Mouse (Mus musculus) adrenal gland, postnatal 14 days (tissue): ENCODE results near the gene Bscl2. TPM values are rescaled to one million over a fixed set of nuclear protein-coding genes. Genes with fewer than 3 reads are reported as not detected.
"Not testable (repeated sequence)": the region's sequence is repeated elsewhere in the genome, so short reads cannot be mapped to it uniquely, and the experiment has no call there.

Source experiments
- DNase-seq: peaks from one replicate; pipeline ENCODE4 v3.0.0; 2021; ENCODE audit warnings: mixed read lengths
- total RNA-seq: library from RNA; stranded (reverse); gene quantifications from 2 replicates; pipeline ENCODE4 v1.2.3, GENCODE M21; 2021

Bscl2 gene
- total RNA-seq, 1 experiment from 2014 or later, result 153 TPM

GRCm38 (mm10) chr19:8871267-8872186 lies 34.3 kb downstream of the Bscl2 start, which contains the start of gene Ubxn1:
Gene Ubxn1 (plus strand): TSS chr19:8871496.
- DNase-seq, result peak; percentile 99

DNA sequence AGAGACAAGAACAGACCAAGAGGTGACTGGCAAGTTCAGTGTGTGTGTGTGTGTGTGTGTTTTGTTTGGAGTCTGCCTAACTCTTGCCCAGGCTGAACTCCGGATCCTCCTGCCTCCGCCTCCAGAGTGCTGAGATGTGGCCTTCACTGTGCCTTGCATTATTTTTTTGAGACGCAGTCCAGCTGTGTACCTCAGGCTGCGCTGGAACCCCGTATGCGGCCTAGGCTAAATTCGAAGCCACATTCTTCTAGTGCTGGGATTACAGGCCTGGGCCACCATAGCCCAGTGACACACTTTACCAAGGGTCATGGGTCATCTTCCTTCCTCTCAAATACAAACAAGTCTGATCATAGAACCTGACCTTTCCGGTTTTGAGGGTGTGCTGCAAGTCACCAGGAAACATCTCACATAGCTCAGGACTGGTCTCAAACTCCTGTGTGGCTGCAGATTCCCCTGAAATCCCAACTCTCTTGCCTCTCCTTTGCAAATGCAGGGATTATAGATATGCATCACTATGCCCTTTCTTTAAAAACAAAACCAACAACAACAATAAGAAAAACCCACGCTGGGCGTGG lies 35.1 kb downstream of the Bscl2 start:
- DNase-seq, result no peak

- no peak for DNase-seq
These were observed 37.8 kb downstream of the Bscl2 start for GRCm38 (mm10) chr19:8875031-8875430.

DNA sequence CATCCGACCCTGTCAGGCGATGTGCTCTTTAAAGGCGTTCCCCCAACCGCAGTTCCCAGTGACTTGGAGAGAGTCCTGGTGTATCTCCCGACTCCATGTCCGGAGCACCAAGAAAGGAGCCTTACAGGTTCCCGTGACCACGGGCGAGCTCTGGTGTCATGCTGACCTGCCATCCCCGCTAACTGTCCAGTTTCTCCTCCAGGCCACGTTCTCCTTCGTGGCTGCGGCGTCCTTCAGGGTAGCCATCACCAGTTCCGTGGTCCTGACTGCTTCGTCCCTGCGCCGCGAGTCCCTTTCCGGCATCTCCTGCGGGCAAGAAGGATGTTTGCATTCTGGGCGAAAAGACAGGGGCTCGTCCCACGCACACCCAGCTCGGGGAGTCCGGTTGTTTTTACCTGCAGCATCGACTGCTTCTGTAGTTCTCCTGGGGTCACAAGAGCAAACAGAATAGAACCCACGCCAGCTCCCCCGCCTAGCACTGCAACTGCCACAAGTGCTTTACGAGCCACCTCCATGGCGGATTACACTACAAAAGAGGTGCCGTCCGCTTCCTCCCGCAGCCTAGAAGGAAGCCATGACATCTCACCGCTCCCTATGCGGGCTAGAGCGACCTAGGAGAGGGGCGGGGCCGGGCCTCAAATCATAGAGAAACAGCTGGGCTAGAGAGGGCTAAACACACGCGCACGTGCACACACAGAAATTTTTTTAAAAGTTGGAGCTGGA lies 43.2 kb downstream of the Bscl2 start, which contains the start of gene Uqcc3:
Gene Uqcc3, minus strand, starts transcription at position 613 of the 723 bp plus-strand sequence.
- peak; percentile 95 for DNase-seq

DNA sequence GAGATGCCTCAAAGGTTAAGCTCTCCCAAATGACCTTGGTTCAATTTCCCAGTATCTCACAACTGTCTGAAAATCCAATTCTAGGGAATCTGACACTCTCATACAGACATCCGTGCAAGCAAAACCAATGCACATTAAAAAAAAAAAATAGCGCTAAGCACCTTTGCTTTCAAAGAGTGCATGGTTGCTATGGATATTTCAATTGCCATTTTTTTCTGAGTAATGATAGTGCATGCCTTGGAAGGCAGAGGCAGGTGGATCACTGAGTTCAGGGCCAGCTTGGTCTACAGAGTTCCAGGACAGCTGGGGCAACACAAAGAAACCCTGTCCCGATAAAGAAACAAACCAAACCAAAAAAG lies 43.7 kb downstream of the Bscl2 start:
- DNase-seq, result no peak

DNA sequence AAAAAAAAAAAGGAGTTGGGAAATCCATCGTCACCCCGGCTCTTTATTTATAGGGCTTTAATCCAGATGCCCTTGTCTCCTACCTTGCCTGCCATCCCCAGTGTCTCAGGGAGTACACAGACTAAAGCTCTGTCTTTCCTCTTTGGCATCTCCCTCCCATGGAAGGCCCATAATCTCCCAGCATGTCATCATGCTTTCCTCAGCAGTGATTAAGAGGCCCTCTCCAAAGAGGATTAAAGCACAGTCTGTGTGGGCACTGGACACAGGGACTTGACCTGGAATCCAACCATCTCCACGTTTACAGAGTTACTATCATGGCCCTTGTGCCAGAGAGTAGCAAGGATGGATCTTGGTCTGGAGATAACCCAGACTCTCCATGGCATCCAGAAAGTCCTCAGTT lies 46.3 kb downstream of the Bscl2 start, which contains the start of the genes Lbhd1 and Gm49403:
Gene Lbhd1, plus strand, starts transcription at position 117 of the 400 bp plus-strand sequence.
Gene Gm49403, plus strand, starts transcription at position 315 of the 400 bp plus-strand sequence.
- DNase-seq, result no peak

- DNase-seq, result no peak
These were observed 49.8 kb downstream of the Bscl2 start for GRCm38 (mm10) chr19:8886916-8887584.

GRCm38 (mm10) chr19:8887585-8888463 lies 50.6 kb downstream of the Bscl2 start:
- no peak for DNase-seq

GRCm38 (mm10) chr19:8888511-8889385 lies 51.5 kb downstream of the Bscl2 start, which contains the start of the genes 1810009A15Rik and Gm49416:
Gene 1810009A15Rik (plus strand): TSS chr19:8888853.
Gene Gm49416 (plus strand): TSS chr19:8888926.
- DNase-seq, result peak; percentile 98

GRCm38 (mm10) chr19:8892829-8893766 lies 55.8 kb downstream of the Bscl2 start, which contains the start of gene Ints5:
Gene Ints5 (plus strand): TSS chr19:8893005.
- DNase-seq, result peak; percentile 92

GRCm38 (mm10) chr19:8895397-8895960 lies 58.2 kb downstream of the Bscl2 start:
- DNase-seq, result no peak

- DNase-seq, result not testable (repeated sequence)
These were observed 59.0 kb downstream of the Bscl2 start for GRCm38 (mm10) chr19:8896231-8896630.

GRCm38 (mm10) chr19:8897211-8897864 lies 60.1 kb downstream of the Bscl2 start:
- peak; percentile 84 for DNase-seq

DNA sequence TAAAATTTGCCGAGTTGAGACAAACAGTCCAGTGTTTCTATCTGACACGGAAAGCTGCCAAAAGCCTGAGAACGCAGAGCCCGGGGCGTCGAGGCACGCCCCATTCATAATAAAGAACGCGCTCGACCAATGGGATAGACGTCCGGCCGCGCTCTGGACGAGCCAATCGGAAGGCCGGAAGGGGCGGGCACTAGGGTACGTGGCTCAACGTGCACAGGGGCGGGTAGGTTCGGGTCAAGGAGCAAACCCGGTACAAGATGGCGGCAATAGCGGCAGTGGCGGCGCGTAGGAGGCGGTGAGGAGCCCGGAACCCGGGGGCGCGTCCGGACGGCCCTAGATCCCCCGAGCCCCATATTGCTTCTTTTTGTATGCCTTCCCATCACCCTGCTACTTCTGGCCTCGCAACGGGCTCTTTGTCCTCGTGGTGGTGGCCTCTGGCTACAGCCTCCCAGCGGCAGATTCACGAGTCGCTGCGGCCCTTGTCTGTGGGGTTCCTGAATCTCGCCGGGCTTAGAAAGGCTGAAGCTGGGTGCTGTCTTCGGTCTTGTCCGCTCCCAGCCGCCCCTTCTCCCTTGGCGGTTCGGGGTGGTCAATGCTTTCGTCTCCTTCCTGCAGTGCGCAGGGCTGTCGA lies 60.7 kb downstream of the Bscl2 start, which contains the start of gene Ganab:
Gene Ganab, plus strand, starts transcription at position 207 of the 631 bp plus-strand sequence.
- DNase-seq, result peak; percentile 98
